Mouse (Mus musculus): ENCODE measurements around the gene Mgat4a.

Gene Mgat4a

GRCm38 (mm10) chr1:37540810-37541658, at the start of gene Mgat4a:
Mgat4a (minus strand) TSS chr1:37541016.
- peak; percentile 87 for DNase-seq (ENCODE audit: low read depth, low spot score)

- DNase-seq (ENCODE audit: low read depth, low spot score) = no peak
Measured at GRCm38 (mm10) chr1:37585809-37586480, 45.1 kb upstream of the Mgat4a start.

- no peak for DNase-seq (ENCODE audit: low read depth, low spot score)
Measured at GRCm38 (mm10) chr1:37583795-37584464, 43.1 kb upstream of the Mgat4a start.

GRCm38 (mm10) chr1:37583167-37583566, 42.4 kb upstream of the Mgat4a start:
- DNase-seq (ENCODE audit: low read depth, low spot score) = no peak

GRCm38 (mm10) chr1:37579686-37580085, 38.9 kb upstream of the Mgat4a start:
- DNase-seq (ENCODE audit: low read depth, low spot score) = no peak

GRCm38 (mm10) chr1:37572528-37573272, 31.9 kb upstream of the Mgat4a start:
- no peak for DNase-seq (ENCODE audit: low read depth, low spot score)

- no peak for DNase-seq (ENCODE audit: low read depth, low spot score)
Measured at GRCm38 (mm10) chr1:37568379-37568778, 27.6 kb upstream of the Mgat4a start.

GRCm38 (mm10) chr1:37566754-37567153, 25.9 kb upstream of the Mgat4a start:
- no peak for DNase-seq (ENCODE audit: low read depth, low spot score)

GRCm38 (mm10) chr1:37566344-37566743, 25.5 kb upstream of the Mgat4a start:
- no peak for DNase-seq (ENCODE audit: low read depth, low spot score)

GRCm38 (mm10) chr1:37565396-37565795, 24.6 kb upstream of the Mgat4a start:
- DNase-seq (ENCODE audit: low read depth, low spot score) = no peak

GRCm38 (mm10) chr1:37561955-37562354, 21.1 kb upstream of the Mgat4a start:
- no peak for DNase-seq (ENCODE audit: low read depth, low spot score)

- DNase-seq (ENCODE audit: low read depth, low spot score) = no peak
Measured at GRCm38 (mm10) chr1:37560356-37560755, 19.5 kb upstream of the Mgat4a start.

- DNase-seq (ENCODE audit: low read depth, low spot score) = no peak
Measured at GRCm38 (mm10) chr1:37551986-37552385, 11.2 kb upstream of the Mgat4a start.

- DNase-seq (ENCODE audit: low read depth, low spot score) = no peak
Measured at GRCm38 (mm10) chr1:37549501-37549900, 8.7 kb upstream of the Mgat4a start.

GRCm38 (mm10) chr1:37546398-37547051, 5.7 kb upstream of the Mgat4a start:
- no peak for DNase-seq (ENCODE audit: low read depth, low spot score)

- DNase-seq (ENCODE audit: low read depth, low spot score) = no peak
Measured at GRCm38 (mm10) chr1:37544251-37544650, 3.4 kb upstream of the Mgat4a start.

GRCm38 (mm10) chr1:37543057-37543456, 2.2 kb upstream of the Mgat4a start:
- no peak for DNase-seq (ENCODE audit: low read depth, low spot score)

GRCm38 (mm10) chr1:37539968-37540809, 627 bp downstream of the Mgat4a start:
- no peak for DNase-seq (ENCODE audit: low read depth, low spot score)

- DNase-seq (ENCODE audit: low read depth, low spot score) = no peak
Measured at GRCm38 (mm10) chr1:37534532-37535108, 6.2 kb downstream of the Mgat4a start.

GRCm38 (mm10) chr1:37533181-37533580, 7.6 kb downstream of the Mgat4a start:
- no peak for DNase-seq (ENCODE audit: low read depth, low spot score)
